Mouse (Mus musculus): Measurements from ENCODE around the gene Dao. TPM values are rescaled to one million over a fixed set of nuclear protein-coding genes. Genes with fewer than 3 reads are reported as not detected.

Dao gene
- polyA plus RNA-seq, 1 experiment: 376 TPM

GRCm38 (mm10) chr5:113972589-113973515, 30.7 kb upstream of the Dao start:
- TF ChIP-seq CTCF (conservative IDR thresholded peaks at IDR 0.05; ENCODE audit: insufficient read depth, insufficient read length, low read depth, low read length) (no peak), POLR2A (IDR thresholded peaks at IDR 0.05; ENCODE audit: low read depth, low read length) (no peak)
- WGBS: 6% methylated on average over 18 of the region's 18 CpGs
- peak overlapping the region; percentile 95 for H3K27ac ChIP-seq (ENCODE audit: insufficient read depth, low read depth, low read length)
- no peaks in the 10 kb centered on the region for H3K27me3 ChIP-seq (replicated peaks; ENCODE audit: control insufficient read depth, insufficient read depth, low read length)
- no peak overlapping the region for H3K4me3 ChIP-seq (ENCODE audit: insufficient read depth, low read depth, low read length)
- peak; percentile 86 for DNase-seq
- H3K36me3 ChIP-seq (ENCODE audit: control insufficient read depth, insufficient read depth, low read length): no peaks in the 10 kb centered on the region
- H3K4me1 ChIP-seq (ENCODE audit: control insufficient read depth, insufficient read depth, low read length): peaks cover 49% of the 10 kb centered on the region

GRCm38 (mm10) chr5:113973790-113974189, 29.7 kb upstream of the Dao start:
- no peak overlapping the region for H3K4me3 ChIP-seq (ENCODE audit: insufficient read depth, low read depth, low read length)
- 51% methylated on average over 8 of the region's 8 CpGs for WGBS
- no peaks in the 10 kb centered on the region for H3K36me3 ChIP-seq (ENCODE audit: control insufficient read depth, insufficient read depth, low read length)
- H3K4me1 ChIP-seq (ENCODE audit: control insufficient read depth, insufficient read depth, low read length): peaks cover 49% of the 10 kb centered on the region
- TF ChIP-seq CTCF (conservative IDR thresholded peaks at IDR 0.05; ENCODE audit: insufficient read depth, insufficient read length, low read depth, low read length) (no peak), POLR2A (IDR thresholded peaks at IDR 0.05; ENCODE audit: low read depth, low read length) (no peak)
- peak; percentile 36 for DNase-seq
- no peaks in the 10 kb centered on the region for H3K27me3 ChIP-seq (replicated peaks; ENCODE audit: control insufficient read depth, insufficient read depth, low read length)
- H3K27ac ChIP-seq (ENCODE audit: insufficient read depth, low read depth, low read length): peak overlapping the region; percentile 87

DNA sequence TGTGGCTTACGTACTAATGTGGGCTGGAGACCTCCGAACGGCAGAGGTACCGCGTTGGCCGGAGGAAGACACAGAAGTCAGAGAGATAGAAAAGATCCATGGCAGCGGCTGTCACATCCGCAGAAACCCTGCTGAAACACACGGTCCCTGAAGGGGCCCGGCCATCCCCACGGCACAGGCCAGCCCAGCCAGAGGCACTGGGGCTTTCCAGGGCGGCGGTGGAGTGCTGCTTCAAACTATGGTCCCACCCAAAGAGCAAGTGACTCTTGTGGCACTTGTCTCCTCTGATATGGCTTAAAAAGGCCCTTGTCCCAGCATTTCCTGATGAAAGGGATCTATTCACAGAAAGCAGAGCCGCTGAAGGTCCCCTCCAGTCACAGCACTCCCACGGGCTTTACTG, 28.9 kb upstream of the Dao start:
- peaks cover 44% of the 10 kb centered on the region for H3K4me1 ChIP-seq (ENCODE audit: control insufficient read depth, insufficient read depth, low read length)
- no peak for DNase-seq
- H3K36me3 ChIP-seq (ENCODE audit: control insufficient read depth, insufficient read depth, low read length): no peaks in the 10 kb centered on the region
- H3K27me3 ChIP-seq (replicated peaks; ENCODE audit: control insufficient read depth, insufficient read depth, low read length): no peaks in the 10 kb centered on the region
- 54% methylated on average over 15 of the region's 15 CpGs for WGBS
- H3K4me3 ChIP-seq (ENCODE audit: insufficient read depth, low read depth, low read length): no peak overlapping the region
- no peak overlapping the region for H3K27ac ChIP-seq (ENCODE audit: insufficient read depth, low read depth, low read length)
- TF ChIP-seq CTCF (conservative IDR thresholded peaks at IDR 0.05; ENCODE audit: insufficient read depth, insufficient read length, low read depth, low read length) (no peak), POLR2A (IDR thresholded peaks at IDR 0.05; ENCODE audit: low read depth, low read length) (no peak)

DNA sequence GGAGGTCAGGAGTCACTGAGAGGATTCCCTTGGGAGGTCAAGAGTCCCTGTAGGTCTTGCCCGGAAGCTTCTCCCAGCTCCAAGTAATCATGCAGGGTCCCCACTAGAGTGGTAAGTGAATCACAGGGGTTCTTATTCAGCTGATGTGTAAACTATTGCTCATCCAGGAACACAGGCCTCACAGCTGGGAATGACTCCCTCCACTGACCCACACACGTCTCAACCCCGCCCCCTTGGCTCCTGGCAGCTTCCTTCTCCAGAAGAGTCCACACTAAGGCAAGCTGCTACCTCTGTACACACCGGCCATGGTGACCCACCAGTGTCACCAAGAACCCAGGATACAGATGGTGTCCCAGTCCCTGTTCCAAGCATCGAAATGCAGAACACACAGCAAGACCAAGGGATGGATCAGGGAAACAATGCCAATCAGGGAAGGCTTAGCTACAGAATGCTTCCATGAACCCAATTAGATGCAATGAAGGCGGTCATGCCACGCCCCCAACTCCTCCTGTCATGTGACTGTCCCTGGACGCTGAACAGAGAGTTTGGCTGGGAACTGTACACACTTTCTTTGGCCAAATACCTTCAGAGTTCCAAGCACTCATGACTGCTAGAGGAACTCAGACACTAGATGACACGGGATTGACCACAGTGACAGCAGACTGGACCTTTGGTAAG, 27.8 kb upstream of the Dao start:
- H3K4me1 ChIP-seq (ENCODE audit: control insufficient read depth, insufficient read depth, low read length): peaks cover 44% of the 10 kb centered on the region
- H3K4me3 ChIP-seq (ENCODE audit: insufficient read depth, low read depth, low read length): no peak overlapping the region
- WGBS: 32% methylated on average over 9 of the region's 9 CpGs
- H3K27ac ChIP-seq (ENCODE audit: insufficient read depth, low read depth, low read length): 0 out of 2 replicates have a peak overlapping the region, but pooled peaks have one; percentile 7
- no peaks in the 10 kb centered on the region for H3K27me3 ChIP-seq (replicated peaks; ENCODE audit: control insufficient read depth, insufficient read depth, low read length)
- H3K36me3 ChIP-seq (ENCODE audit: control insufficient read depth, insufficient read depth, low read length): no peaks in the 10 kb centered on the region
- TF ChIP-seq POLR2A (IDR thresholded peaks at IDR 0.05; ENCODE audit: low read depth, low read length): no peak
- no peak for TF ChIP-seq CTCF (conservative IDR thresholded peaks at IDR 0.05; ENCODE audit: insufficient read depth, insufficient read length, low read depth, low read length)
- DNase-seq: peak; percentile 92

GRCm38 (mm10) chr5:113976597-113976996, 26.9 kb upstream of the Dao start:
- no peaks in the 10 kb centered on the region for H3K27me3 ChIP-seq (replicated peaks; ENCODE audit: control insufficient read depth, insufficient read depth, low read length)
- WGBS: 89% methylated on average over 8 of the region's 8 CpGs

DNA sequence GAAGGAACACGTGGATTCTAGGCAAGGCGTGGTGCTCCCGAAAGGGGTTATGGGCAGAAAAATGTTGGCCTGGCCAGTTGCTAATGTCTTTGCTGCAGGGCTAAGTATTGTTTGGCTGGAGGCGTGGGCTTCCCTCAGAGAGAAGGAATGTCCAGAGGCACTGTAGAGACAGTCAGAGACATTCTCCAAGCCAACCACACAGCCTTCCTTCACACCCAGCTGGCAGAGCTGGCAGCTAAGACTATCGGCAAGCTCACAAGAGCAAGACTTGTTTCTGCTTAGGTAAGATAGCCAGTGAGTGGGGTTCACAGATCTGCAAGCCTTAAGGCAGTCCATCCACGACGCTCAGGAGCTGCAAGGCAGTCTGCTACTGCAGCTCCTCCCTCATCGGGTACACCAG, 26.2 kb upstream of the Dao start:
- H3K36me3 ChIP-seq (ENCODE audit: control insufficient read depth, insufficient read depth, low read length): no peaks in the 10 kb centered on the region
- no peak overlapping the region for H3K27ac ChIP-seq (ENCODE audit: insufficient read depth, low read depth, low read length)
- H3K27me3 ChIP-seq (replicated peaks; ENCODE audit: control insufficient read depth, insufficient read depth, low read length): no peaks in the 10 kb centered on the region
- WGBS: 80% methylated on average over 8 of the region's 8 CpGs
- H3K4me1 ChIP-seq (ENCODE audit: control insufficient read depth, insufficient read depth, low read length): peaks cover 30% of the 10 kb centered on the region
- TF ChIP-seq POLR2A (IDR thresholded peaks at IDR 0.05; ENCODE audit: low read depth, low read length) (no peak), CTCF (conservative IDR thresholded peaks at IDR 0.05; ENCODE audit: insufficient read depth, insufficient read length, low read depth, low read length) (no peak)
- no peak overlapping the region for H3K4me3 ChIP-seq (ENCODE audit: insufficient read depth, low read depth, low read length)
- DNase-seq: no peak

More at GRCm38 (mm10) chr5:113976597-113976996, 26.9 kb upstream of the Dao start:
- Histone ChIP-seq H3K4me3 (ENCODE audit: insufficient read depth, low read depth, low read length) (no peak overlapping the region), H3K27ac (ENCODE audit: insufficient read depth, low read depth, low read length) (no peak overlapping the region), H3K36me3 (ENCODE audit: control insufficient read depth, insufficient read depth, low read length) (no peaks in the 10 kb centered on the region), H3K4me1 (ENCODE audit: control insufficient read depth, insufficient read depth, low read length) (peaks cover 38% of the 10 kb centered on the region)
- no peak for DNase-seq
- TF ChIP-seq POLR2A (IDR thresholded peaks at IDR 0.05; ENCODE audit: low read depth, low read length) (no peak), CTCF (conservative IDR thresholded peaks at IDR 0.05; ENCODE audit: insufficient read depth, insufficient read length, low read depth, low read length) (no peak)

DNA sequence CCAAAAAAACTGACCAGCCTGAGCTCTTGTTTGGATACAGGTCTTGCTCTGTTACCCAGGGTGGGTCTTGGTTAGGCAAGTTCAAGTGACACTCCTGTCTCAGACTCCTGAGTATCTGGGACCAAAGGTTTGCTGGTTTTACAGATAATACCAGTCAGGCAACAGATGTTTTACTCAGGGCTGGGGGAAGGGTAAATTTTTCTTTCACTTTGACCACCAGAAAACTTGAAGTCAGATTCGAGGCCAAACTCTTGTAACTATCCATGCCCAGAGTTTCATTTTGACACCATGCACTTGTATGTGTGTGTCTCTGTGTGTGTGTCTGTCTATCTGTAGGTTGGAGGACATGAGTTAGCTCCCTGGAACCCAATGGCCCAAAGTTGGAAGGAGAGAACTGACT, 23.0 kb upstream of the Dao start:
- H3K27me3 ChIP-seq (replicated peaks; ENCODE audit: control insufficient read depth, insufficient read depth, low read length): no peaks in the 10 kb centered on the region
- H3K36me3 ChIP-seq (ENCODE audit: control insufficient read depth, insufficient read depth, low read length): no peaks in the 10 kb centered on the region
- 59% methylated on average over 1 of the region's 1 CpGs for WGBS
- no peak for DNase-seq
- no peak overlapping the region for H3K4me3 ChIP-seq (ENCODE audit: insufficient read depth, low read depth, low read length)
- no peak for TF ChIP-seq CTCF (conservative IDR thresholded peaks at IDR 0.05; ENCODE audit: insufficient read depth, insufficient read length, low read depth, low read length)
- TF ChIP-seq POLR2A (IDR thresholded peaks at IDR 0.05; ENCODE audit: low read depth, low read length): no peak
- H3K4me1 ChIP-seq (ENCODE audit: control insufficient read depth, insufficient read depth, low read length): peaks cover 7% of the 10 kb centered on the region
- no peak overlapping the region for H3K27ac ChIP-seq (ENCODE audit: insufficient read depth, low read depth, low read length)
